Mouse (Mus musculus): ENCODE measurements around the gene Hmgb3.
A peak's percentile ranks its signal among the peaks of the same experiment; 100 is the strongest.
"Not testable (repeated sequence)": the region's sequence is repeated elsewhere in the genome, so short reads cannot be mapped to it uniquely, and the experiment has no call there.

Gene Hmgb3

GRCm38 (mm10) chrX:71555415-71556114 lies at the start of gene Hmgb3:
Gene Hmgb3, plus strand, starts transcription at chrX:71555918.
- DNase-seq, result peak; percentile 70 to 77

GRCm38 (mm10) chrX:71506591-71506990 lies 49.1 kb upstream of the Hmgb3 start:
- not testable (repeated sequence) for DNase-seq

DNA sequence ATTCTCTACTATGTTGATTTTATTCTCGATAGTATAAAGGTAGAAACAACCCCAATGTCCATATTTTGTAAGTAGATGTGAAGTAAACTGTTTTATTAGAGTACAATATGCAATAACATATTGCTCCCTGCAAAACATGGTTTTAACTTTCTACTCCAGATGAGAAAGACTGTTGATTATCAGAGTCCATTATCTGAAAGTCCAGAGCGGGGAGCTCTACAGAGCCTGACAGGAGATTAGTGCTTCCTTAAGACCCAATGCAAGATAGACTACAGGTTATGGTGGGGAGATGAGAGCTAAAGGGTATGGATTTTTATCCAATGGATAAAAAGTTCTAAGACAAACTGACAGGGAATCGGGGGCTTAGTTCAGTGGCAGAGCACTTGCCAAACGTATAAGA lies 36.5 kb upstream of the Hmgb3 start:
- DNase-seq, result no peak

- no peak for DNase-seq
These were observed 32.8 kb upstream of the Hmgb3 start for GRCm38 (mm10) chrX:71522889-71523288.

- no peak for DNase-seq
These were observed 31.4 kb upstream of the Hmgb3 start for GRCm38 (mm10) chrX:71524310-71524709.

- DNase-seq, result no peak
These were observed 30.0 kb upstream of the Hmgb3 start for GRCm38 (mm10) chrX:71525593-71526299.

DNA sequence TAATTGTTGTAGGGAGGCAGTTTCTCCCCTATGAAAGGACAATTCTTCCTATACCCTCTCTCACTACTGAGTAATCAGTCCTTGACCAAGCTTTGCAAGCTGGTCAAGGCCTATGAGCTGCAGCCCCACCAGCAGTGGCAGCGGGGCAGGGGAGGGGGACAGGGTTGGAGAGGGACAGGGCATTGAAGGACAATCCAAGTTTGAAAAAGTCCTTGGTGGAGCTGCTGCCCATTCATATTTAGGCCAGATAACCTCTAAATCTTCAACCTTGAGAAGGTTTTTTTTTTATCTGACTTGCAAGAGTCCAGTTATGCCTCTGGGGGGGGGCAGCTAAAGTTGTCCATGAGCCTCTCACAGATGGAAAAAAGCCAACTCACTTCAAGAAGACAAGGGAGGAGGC lies 28.3 kb upstream of the Hmgb3 start:
- no peak for DNase-seq

- no peak for DNase-seq
These were observed 27.6 kb upstream of the Hmgb3 start for GRCm38 (mm10) chrX:71528150-71528549.

DNA sequence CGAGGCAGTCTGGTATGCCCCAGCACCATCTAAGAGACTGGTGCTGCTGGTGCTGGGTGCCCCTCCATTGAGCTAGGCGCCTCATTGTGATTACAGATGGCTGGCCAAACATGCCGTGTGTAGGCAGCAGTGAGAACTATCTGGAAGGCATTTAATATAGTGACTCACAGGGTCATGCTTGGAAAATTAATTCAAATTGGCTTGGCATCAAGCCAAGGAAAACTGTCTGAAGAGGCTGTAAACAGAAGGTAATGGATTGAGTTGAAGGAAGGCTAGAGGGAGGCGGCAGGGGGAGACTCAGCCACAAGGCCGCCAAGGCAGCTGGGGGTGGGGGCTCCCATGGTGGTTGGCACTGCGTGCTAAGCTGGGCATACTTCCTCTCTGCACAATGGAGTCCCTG lies 27.1 kb upstream of the Hmgb3 start:
- DNase-seq, result no peak

DNA sequence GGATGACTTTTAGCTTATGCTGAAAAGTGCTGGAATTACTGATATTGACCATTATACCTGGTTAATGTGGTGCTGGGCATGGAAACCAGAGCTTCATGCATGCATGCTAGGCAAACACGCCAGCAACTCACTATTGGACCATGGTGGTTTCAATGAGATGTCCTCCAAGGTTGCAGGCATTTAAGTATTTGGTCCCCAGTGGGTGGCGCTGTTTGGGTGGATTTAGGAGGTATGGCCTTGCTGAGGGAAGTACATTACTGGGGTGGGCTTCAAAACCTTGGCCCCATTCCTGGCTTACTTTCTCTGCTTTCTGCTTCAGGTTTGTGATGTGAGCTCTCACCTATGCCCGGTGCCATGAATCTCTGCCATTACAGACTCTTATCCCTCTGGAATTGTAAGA lies 23.1 kb upstream of the Hmgb3 start:
- DNase-seq, result no peak

DNA sequence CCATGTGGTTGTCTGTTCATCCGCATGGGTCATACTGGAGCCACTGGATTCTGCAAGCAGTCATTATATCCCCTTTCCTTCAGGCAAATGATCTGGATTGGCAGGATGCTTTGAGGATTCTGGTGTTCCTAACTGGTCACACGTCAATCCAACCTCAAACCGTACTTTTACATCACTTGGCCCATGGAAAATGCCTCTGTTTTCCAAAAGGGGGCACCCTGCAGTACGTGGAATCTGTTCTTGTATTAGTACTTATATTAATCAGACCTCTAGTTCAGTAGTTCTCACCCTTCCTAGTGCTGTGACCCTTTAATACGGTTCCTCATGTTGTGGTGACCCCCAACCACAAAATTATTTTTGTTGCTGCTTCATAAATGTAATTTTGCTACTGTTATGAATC lies 21.6 kb upstream of the Hmgb3 start:
- DNase-seq, result no peak

DNA sequence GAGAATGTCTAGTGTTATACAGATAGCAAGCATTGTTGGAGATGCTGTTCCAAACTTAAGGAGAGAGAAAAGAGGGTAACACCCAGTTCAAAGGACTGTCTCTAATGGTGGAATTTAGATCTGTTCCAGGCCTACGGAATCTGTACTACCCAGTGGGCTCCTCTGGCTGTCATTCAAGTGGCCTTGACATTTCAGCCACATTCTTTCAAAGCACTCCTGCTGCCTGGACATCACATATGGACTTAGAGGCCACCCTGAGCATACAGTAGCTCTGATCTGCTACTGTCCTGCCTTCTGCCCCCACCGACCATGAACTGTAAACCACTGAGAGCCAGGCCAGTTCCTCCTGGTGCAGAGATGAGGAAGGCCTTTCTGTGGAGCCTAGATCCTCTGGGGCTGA lies 17.9 kb upstream of the Hmgb3 start:
- DNase-seq, result no peak

GRCm38 (mm10) chrX:71540821-71541510 lies 14.8 kb upstream of the Hmgb3 start:
- peak; percentile 11 to 13 for DNase-seq

DNA sequence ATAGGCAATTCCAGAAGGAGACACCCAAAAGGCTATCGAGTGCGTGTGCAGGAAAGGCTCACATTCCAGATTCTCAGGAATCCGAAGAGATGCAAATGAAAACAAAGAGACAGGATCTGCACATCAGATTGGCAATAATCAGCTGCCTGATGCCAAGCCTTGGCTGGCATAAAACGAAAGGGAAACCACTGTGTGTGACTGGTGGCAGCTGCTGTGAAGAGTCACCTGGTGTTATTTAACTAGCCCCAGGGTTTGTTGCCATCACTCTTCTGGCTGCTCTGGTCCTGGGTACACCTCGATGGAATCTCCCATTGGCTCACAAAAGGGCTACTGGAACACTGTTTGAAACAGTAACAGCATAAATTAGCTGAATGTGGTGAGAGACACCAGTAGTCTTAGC lies 11.0 kb upstream of the Hmgb3 start:
- no peak for DNase-seq

DNA sequence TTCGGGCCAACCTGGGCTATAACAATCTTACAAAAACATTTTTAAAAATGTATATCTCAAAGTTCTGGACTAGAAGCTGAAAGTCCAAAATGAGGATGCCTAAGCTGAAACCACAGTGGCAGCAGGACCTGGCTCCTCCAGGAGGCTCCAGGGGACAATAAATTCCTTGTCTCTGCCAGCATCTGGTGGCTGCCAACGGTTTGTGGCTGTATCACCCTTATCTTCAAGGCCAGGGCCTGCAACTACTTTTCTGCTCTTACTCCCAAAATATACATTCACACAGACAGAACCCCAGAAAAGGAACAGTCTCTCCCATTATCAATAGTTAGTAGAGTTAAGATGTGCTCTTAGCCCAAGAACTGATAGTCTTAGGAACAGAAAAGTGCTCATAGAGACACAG lies 10.6 kb upstream of the Hmgb3 start:
- DNase-seq, result no peak

DNA sequence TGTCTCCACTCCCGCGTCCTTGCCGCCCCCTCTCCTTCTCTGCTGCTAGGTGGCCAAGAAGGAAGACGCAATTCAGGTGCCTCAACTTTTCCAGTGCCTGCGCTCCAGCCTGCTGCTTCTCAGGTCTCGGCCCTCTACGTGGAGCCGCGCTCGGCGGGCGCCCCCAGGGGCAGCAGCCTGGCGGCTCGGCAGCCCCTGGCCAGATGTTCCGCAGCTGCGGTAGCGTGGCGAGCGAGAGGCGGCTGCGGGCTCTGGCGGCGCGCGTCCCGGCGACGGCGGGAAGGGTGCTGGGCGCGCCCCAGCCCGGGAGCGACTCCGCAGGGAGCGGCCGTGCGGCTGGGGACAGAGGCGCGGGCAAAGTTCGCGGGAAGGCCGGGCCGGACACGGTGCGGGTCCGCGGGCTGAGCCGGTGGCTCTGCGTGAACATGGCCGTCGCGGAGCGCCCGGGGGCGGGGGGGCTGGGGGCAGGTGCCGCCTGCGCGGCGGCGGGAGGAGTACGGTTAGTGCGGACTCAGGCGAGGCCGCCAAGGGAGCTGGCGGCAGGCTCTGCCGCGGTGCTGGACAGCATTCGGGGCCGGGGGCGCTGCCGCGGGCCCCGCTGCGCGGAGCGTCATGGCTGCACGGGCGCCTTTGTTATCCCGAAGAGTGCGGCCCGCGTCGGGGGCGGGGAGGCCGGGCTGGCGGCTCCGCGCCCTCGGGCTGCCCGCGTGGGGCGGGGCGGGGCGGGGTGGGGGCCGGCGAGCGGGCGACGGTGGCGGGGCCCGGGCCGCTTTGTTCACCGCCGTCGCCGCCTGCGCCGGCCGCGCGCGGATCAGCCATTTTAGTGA lies 610 bp downstream of the Hmgb3 start:
- DNase-seq, result peak in 1 of 2 experiments; percentile 23

GRCm38 (mm10) chrX:71556965-71557491 lies 1.3 kb downstream of the Hmgb3 start:
- peak in 1 of 2 experiments; percentile 8 for DNase-seq

- no peak for DNase-seq
These were observed 3.6 kb downstream of the Hmgb3 start for GRCm38 (mm10) chrX:71559336-71559735.

DNA sequence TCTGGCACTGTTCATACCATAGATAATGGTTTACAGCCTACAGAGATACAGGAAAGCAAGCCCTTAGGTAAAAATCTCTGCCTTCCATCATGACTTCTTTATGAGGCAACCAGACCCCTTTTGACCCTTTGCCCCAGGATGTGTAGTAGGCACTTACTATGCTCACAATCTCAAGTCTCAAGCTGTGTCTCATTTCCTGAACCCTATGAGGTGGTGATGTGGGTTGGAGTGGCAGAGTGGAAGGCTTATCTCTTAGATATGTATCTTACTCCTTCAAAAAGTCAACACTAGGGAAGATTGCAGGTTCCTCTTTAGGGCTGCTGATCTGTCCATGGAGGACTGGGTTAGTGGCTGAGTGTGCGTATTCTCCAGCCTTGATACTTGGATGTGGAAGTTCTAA lies 5.1 kb downstream of the Hmgb3 start:
- no peak for DNase-seq

- DNase-seq, result no peak
These were observed 17.6 kb downstream of the Hmgb3 start for GRCm38 (mm10) chrX:71573132-71573900.

- no peak for DNase-seq
These were observed 19.8 kb downstream of the Hmgb3 start for GRCm38 (mm10) chrX:71575550-71575949.

DNA sequence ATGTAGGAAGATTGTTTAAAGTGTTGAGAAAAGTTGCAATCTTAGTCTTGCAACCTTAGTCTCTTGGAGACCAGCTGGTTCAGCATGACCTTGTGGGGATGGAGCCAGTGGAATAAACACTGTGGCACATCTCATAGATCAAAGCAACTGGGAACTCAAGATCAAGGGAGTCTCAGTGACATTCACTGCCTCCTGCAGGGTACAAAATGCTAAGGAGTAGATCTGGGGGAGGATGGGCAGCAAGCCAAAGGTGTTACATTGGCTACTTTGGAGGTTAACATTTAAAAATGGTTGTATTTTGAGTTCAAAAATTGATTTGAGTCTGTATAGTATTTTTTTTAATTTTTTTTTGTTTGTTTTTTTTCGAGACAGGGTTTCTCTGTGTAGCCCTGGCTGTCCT lies 33.5 kb downstream of the Hmgb3 start:
- no peak for DNase-seq

All from cerebellum, adult 18-20 months (tissue).